Mouse (Mus musculus) heart, adult 2 months (tissue): ENCODE measurements around the gene Snapin.

Experiments
- CTCF ChIP-seq: fragments of 200-600 bp; IDR thresholded peaks from 2 replicates; pipeline ENCODE4 v1.8.1; 2022; ENCODE audit warnings: antibody characterized with exemption, mild to moderate bottlenecking, moderate library complexity
- EP300 ChIP-seq: fragments of 200-500 bp; IDR thresholded peaks from 2 replicates; pipeline ENCODE4 v1.6.1; 2011; ENCODE audit warnings: low read depth, low read length, control low read depth; ENCODE audit not compliant: insufficient read depth
- POLR2A ChIP-seq: fragments of 200-500 bp; IDR thresholded peaks from 2 replicates; pipeline ENCODE4 v1.6.1; 2011; ENCODE audit warnings: mild to moderate bottlenecking, low read depth, low read length, control low read depth; ENCODE audit not compliant: insufficient read depth

- TF ChIP-seq POLR2A = no peak
- no peak for TF ChIP-seq EP300
- TF ChIP-seq CTCF = no peak
Measured at GRCm38 (mm10) chr3:90461935-90462334, 28.9 kb downstream of the Snapin start.
